Mouse (Mus musculus): Measurements from ENCODE around the gene Hemk1. TPM values are rescaled to one million over a fixed set of nuclear protein-coding genes. Genes with fewer than 3 reads are reported as not detected.

Hemk1 gene
- total RNA-seq, 1 experiment from 2014 or later = 8.1 TPM

- ATAC-seq (replicated peaks; ENCODE audit: low read depth, poor library complexity, severe bottlenecking) = no peak
These were observed 5.9 kb upstream of the Hemk1 start for GRCm38 (mm10) chr9:107344027-107344426.

GRCm38 (mm10) chr9:107343146-107343943 lies 5.2 kb upstream of the Hemk1 start:
- no peak for ATAC-seq (replicated peaks; ENCODE audit: low read depth, poor library complexity, severe bottlenecking)

DNA sequence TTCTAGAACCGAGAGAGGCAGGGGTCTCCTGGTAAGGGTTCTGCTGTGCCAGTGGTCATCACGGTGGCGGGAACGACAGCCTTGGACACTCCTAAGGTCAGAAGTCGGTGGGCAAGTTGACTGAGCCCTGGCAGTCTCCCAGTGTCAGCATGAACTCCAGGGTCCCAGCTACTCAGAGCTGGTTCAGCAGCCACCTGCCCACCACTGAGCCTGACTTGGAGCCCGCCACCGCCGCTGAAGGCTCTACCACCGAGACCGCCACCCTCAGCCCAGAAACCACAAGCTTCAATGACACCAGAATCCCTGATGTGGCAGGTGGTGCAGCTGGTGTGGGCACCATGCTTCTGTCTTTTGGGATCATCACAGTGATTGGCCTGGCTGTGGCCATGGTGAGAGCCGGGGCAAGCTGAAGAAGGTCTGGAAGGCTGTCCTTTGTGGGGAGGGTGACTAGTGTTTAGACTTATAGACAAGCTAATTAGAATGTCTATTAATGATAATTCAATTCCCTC lies 4.1 kb upstream of the Hemk1 start:
- no peak for ATAC-seq (replicated peaks; ENCODE audit: low read depth, poor library complexity, severe bottlenecking)

DNA sequence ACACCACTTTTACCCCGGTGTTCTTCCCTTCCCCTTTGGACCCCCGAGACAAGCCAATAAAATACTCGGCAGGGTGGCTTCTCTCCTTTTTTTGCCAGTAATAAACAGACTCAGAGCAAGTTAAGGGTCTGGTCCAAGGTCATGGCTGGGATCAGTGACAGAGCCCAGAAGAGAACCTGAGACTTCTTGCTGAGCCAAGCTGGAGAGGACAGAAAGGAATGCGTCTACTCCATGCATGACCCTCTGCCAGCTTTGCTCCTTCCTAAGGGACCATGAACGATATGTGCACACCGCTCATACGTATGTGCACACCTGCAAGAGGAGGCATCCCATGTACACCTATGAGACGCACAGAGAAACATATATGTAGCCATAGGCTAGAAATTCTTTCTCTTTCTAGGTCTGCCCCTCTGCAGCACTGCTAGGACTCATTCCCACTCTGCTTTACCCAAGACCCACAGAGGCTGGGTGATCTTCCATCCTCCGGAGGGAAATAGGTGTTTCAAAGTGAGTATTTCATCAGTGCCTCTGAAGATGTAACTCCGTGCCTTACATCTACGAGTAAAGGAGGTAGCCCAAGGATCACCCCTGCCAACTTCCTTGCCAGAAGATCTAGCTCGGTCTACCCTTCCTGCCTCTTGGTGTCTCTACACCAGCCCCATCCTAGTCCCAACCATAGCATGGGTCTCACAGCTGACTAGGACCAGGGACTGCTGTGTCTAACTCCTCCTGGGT lies 2.9 kb upstream of the Hemk1 start:
- ATAC-seq (replicated peaks; ENCODE audit: low read depth, poor library complexity, severe bottlenecking) = no peak

GRCm38 (mm10) chr9:107340267-107340859 lies 2.2 kb upstream of the Hemk1 start, which contains the start of gene 6430571L13Rik:
Gene 6430571L13Rik, plus strand, starts transcription at chr9:107340602.
- ATAC-seq (replicated peaks; ENCODE audit: low read depth, poor library complexity, severe bottlenecking) = peak; percentile 79

DNA sequence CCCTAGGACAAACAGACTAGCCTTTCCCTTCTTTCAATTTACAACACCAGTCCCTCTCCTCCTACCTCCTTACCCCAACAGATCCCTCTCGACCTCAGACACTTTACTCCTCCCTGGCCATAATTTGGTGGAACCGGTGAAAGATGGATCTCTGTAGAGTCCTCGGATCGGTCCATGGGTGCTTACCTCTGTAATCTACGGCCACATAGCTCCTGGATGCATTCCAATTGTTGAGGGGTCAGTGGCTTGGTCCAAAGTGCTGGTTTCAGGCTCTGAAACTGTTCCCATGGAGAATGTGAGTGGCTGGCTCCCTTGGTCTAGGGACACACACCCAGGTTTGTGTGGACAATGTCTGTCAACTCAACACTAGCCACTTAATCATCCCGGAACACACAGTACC lies 1.8 kb downstream of the Hemk1 start:
- no peak for ATAC-seq (replicated peaks; ENCODE audit: low read depth, poor library complexity, severe bottlenecking)

DNA sequence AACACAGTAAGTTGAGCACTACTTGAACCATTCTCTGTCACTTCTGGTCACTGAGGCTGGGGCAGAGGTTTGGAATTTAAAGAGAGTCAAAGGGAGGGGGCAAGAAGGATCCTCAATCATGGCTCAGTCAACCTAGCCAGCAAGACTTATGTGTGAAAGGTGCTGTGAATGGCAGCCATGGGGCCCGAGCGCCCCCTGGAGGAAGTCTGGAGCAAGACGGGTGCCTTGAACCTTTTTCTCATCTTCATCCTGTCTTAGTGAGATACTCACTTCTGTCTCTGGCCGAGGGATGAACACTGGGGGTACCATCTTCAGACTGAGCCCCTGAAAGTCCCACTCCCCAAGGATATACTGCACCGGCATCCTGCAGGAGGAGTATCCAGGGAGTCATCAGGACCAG lies 2.2 kb downstream of the Hemk1 start:
- peak; percentile 48 for ATAC-seq (replicated peaks; ENCODE audit: low read depth, poor library complexity, severe bottlenecking)

DNA sequence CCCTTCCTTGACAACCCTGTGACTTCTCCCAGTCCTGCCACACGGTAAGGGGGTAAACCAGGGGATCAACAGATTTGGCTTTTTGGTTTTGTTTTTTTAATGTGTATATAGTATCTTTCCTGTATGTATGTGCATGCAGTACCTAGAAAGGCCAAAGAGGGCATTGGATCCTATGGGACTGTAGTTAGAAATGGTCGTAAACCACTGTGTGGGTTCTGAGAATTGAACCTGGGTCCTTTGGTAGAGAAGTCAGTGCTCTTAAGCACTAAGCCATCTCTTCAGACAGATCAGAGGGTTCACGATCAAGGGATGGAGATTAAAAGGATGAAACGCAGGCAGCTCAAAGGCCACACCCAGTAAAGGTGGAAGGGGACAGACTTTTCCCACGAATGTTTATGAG lies 3.1 kb downstream of the Hemk1 start:
- no peak for ATAC-seq (replicated peaks; ENCODE audit: low read depth, poor library complexity, severe bottlenecking)

DNA sequence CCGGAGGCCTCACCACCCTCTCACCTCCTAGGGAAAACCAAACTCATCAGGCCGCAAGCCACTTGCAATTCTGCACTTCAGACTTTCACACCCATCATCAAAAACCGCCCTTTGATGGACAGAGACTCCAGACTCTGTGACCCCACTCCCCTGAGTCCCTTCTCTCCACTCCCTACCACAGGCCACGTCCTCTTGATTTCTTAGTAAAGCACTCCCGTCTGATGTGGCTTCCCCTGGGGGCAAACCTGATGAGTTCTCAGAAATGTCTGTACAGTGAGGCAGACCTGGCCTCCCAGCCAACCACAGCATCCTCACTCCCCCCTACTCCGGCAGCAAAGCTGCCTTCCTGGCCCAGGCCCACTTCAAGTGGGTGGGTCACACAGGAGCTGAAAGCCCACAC lies 3.8 kb downstream of the Hemk1 start:
- ATAC-seq (replicated peaks; ENCODE audit: low read depth, poor library complexity, severe bottlenecking) = no peak

GRCm38 (mm10) chr9:107333686-107334085 lies 4.5 kb downstream of the Hemk1 start:
- no peak for ATAC-seq (replicated peaks; ENCODE audit: low read depth, poor library complexity, severe bottlenecking)

GRCm38 (mm10) chr9:107330791-107331190 lies 7.4 kb downstream of the Hemk1 start:
- no peak for ATAC-seq (replicated peaks; ENCODE audit: low read depth, poor library complexity, severe bottlenecking)

GRCm38 (mm10) chr9:107327879-107328620 lies 10.1 kb downstream of the Hemk1 start:
- no peak for ATAC-seq (replicated peaks; ENCODE audit: low read depth, poor library complexity, severe bottlenecking)

DNA sequence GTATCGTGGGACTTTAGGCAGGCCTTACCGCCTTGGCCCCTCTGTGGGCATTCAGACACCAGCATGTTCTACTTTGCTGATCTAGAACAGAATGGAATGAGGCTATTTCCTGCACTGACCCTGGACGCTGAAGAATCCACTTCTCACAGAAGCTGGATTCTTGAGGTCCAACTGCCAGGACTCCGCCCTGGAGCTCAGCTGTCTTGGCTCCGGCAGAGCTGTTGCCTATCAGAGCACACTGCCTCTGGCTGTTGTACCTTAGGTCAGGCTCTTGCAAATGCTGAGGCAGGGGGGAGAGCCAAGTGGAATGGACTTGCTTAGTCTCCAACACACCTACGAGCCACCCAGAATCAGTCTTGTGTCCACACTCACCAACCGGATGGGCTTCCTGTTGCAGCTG lies 12.2 kb downstream of the Hemk1 start:
- no peak for ATAC-seq (replicated peaks; ENCODE audit: low read depth, poor library complexity, severe bottlenecking)

DNA sequence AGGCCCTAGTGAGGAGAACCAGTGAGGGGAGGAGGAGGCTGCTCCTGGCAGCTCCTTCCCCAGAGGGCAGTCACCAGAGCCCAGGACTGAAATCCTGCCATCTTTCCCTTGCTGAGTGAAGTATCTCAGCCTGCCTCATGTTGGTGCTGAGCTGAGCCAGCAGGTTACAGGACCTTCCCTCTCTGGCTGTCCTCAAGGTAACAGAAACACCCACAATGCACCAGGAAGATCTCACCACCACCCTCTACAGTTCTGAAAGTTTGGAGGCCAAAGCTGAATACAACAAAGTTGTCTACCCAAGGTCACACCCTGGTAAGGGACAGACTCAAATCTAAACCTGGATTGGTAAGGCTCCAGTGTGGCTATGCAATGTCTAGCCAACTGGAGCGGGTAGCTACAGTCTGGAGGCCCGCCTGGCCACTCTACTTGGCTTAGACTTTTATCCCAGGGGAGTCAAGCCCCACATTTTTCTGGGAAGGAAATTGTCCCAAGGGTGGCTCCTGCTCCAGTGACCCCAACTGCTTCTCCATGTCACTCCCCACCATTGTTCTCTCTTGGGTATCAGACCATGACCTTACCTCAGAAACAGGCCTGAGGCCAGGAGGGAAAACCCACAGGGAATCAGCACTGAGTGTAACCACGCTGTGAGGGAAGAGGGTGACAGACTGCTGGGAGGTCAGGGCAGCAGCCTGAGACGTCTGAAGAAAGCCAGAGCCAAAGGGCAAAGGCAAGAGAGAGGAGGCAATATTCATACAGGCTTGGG lies 13.2 kb downstream of the Hemk1 start:
- no peak for ATAC-seq (replicated peaks; ENCODE audit: low read depth, poor library complexity, severe bottlenecking)

GRCm38 (mm10) chr9:107323558-107323957 lies 14.6 kb downstream of the Hemk1 start:
- ATAC-seq (replicated peaks; ENCODE audit: low read depth, poor library complexity, severe bottlenecking) = peak; percentile 85

DNA sequence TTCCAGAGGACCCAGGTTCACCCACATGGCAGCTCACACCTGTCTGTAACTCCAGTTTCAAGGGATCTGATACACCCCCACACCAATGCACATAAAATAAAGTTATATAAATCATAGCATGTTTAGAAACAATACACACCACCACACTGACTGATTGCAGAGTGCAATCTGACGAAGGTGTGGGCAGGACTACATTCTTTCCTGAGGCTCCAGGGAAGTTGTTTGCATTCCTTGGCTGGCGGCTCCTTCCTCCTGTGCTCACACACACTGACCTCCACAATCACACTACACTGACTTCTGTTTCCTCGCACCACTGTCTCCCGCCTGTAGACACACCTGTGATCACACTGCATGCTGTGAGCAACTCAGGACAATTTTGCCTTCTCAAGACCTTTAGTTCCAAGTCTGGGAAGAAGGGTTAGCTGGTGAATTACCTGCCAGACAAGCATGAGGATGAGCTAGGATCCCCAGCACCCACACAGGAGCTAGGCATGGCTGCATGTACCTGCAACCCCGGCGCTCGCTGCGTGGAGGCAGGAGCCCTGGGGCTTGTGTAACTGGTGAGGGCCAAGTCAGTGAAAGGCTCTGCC lies 15.6 kb downstream of the Hemk1 start:
- ATAC-seq (replicated peaks; ENCODE audit: low read depth, poor library complexity, severe bottlenecking) = no peak

GRCm38 (mm10) chr9:107315791-107316190 lies 22.4 kb downstream of the Hemk1 start:
- ATAC-seq (replicated peaks; ENCODE audit: low read depth, poor library complexity, severe bottlenecking) = no peak

GRCm38 (mm10) chr9:107313926-107314325 lies 24.2 kb downstream of the Hemk1 start:
- no peak for ATAC-seq (replicated peaks; ENCODE audit: low read depth, poor library complexity, severe bottlenecking)

All from common myeloid progenitor, adult 5-6 weeks (primary cell).